Mouse (Mus musculus): ENCODE results near the gene Otop3. TPM values are rescaled to one million over a fixed set of nuclear protein-coding genes. Genes with fewer than 3 reads are reported as not detected.

The Otop3 gene
- 0.21 TPM in 1 of 2 replicates, not detected in the other for polyA plus RNA-seq (2014; fragmentation: Nextera tagmentation; extraction: Ambion mirVana)

- H3K27ac ChIP-seq (replicated peaks; ENCODE audit: low read depth, low read length) = no peak within 1 kb of the TSS
- H3K36me3 ChIP-seq (ENCODE audit: control insufficient read depth, insufficient read depth, low read length) = no peaks in the 10 kb centered on the region
- peak within 1 kb of the TSS; percentile 45 for H3K4me2 ChIP-seq (ENCODE audit: low read depth, low read length)
- no peak for ATAC-seq (ENCODE audit: low read depth)
- no peaks in the 10 kb centered on the region for H3K9me3 ChIP-seq (ENCODE audit: control insufficient read depth, low read length)
- H3K9ac ChIP-seq (ENCODE audit: low read depth, low read length) = no peak within 1 kb of the TSS
- no peak for DNase-seq (ENCODE audit: low spot score)
- H3K4me1 ChIP-seq (ENCODE audit: control insufficient read depth, insufficient read depth, low read length) = no peaks in the 10 kb centered on the region
- H3K4me3 ChIP-seq (ENCODE audit: low read depth, low read length) = no peak within 1 kb of the TSS
- H3K27me3 ChIP-seq (replicated peaks; ENCODE audit: control insufficient read depth, insufficient read depth, low read length) = peaks cover 50% of the 10 kb centered on the region
- 5% methylated on average over 26 of the region's 29 CpGs for WGBS
These were observed at the start of gene Otop3 for GRCm38 (mm10) chr11:115334531-115334930. Gene Otop3 (plus strand): TSS chr11:115334731.

- Histone ChIP-seq H3K36me3 (ENCODE audit: control insufficient read depth, insufficient read depth, low read length) (no peaks in the 10 kb centered on the region), H3K4me3 (ENCODE audit: low read depth, low read length) (no peak overlapping the region), H3K27me3 (replicated peaks; ENCODE audit: control insufficient read depth, insufficient read depth, low read length) (no peaks in the 10 kb centered on the region), H3K9ac (ENCODE audit: low read depth, low read length) (no peak overlapping the region), H3K27ac (replicated peaks; ENCODE audit: low read depth, low read length) (no peak overlapping the region), H3K9me3 (ENCODE audit: control insufficient read depth, low read length) (no peaks in the 10 kb centered on the region), H3K4me2 (ENCODE audit: low read depth, low read length) (no peak overlapping the region), H3K4me1 (ENCODE audit: control insufficient read depth, insufficient read depth, low read length) (no peaks in the 10 kb centered on the region)
- DNase-seq (ENCODE audit: low spot score) = no peak
- no peak for ATAC-seq (ENCODE audit: low read depth)
- WGBS = 56% methylated on average over 2 of the region's 4 CpGs
These were observed 49.2 kb upstream of the Otop3 start for GRCm38 (mm10) chr11:115285282-115285681.

GRCm38 (mm10) chr11:115286201-115286993 lies 48.1 kb upstream of the Otop3 start:
- Histone ChIP-seq H3K36me3 (ENCODE audit: control insufficient read depth, insufficient read depth, low read length) (no peaks in the 10 kb centered on the region), H3K4me2 (ENCODE audit: low read depth, low read length) (no peak overlapping the region), H3K4me1 (ENCODE audit: control insufficient read depth, insufficient read depth, low read length) (peaks cover under 1% of the 10 kb centered on the region), H3K27ac (replicated peaks; ENCODE audit: low read depth, low read length) (no peak overlapping the region), H3K9me3 (ENCODE audit: control insufficient read depth, low read length) (no peaks in the 10 kb centered on the region), H3K27me3 (replicated peaks; ENCODE audit: control insufficient read depth, insufficient read depth, low read length) (no peaks in the 10 kb centered on the region), H3K9ac (ENCODE audit: low read depth, low read length) (no peak overlapping the region), H3K4me3 (ENCODE audit: low read depth, low read length) (no peak overlapping the region)
- DNase-seq (ENCODE audit: low spot score) = no peak
- ATAC-seq (ENCODE audit: low read depth) = no peak
- 67% methylated on average over 19 of the region's 19 CpGs for WGBS

GRCm38 (mm10) chr11:115287386-115287785 lies 47.1 kb upstream of the Otop3 start:
- ATAC-seq (ENCODE audit: low read depth) (no peak), DNase-seq (ENCODE audit: low spot score) (no peak)
- no peak overlapping the region for H3K9ac ChIP-seq (ENCODE audit: low read depth, low read length)
- H3K4me1 ChIP-seq (ENCODE audit: control insufficient read depth, insufficient read depth, low read length) = peaks cover 3% of the 10 kb centered on the region
- H3K4me2 ChIP-seq (ENCODE audit: low read depth, low read length) = no peak overlapping the region
- H3K9me3 ChIP-seq (ENCODE audit: control insufficient read depth, low read length) = no peaks in the 10 kb centered on the region
- no peak overlapping the region for H3K4me3 ChIP-seq (ENCODE audit: low read depth, low read length)
- H3K27ac ChIP-seq (replicated peaks; ENCODE audit: low read depth, low read length) = no peak overlapping the region
- WGBS = 81% methylated on average over 5 of the region's 5 CpGs
- no peaks in the 10 kb centered on the region for H3K36me3 ChIP-seq (ENCODE audit: control insufficient read depth, insufficient read depth, low read length)
- H3K27me3 ChIP-seq (replicated peaks; ENCODE audit: control insufficient read depth, insufficient read depth, low read length) = no peaks in the 10 kb centered on the region

GRCm38 (mm10) chr11:115288305-115288704 lies 46.2 kb upstream of the Otop3 start:
- Histone ChIP-seq H3K4me2 (ENCODE audit: low read depth, low read length) (no peak overlapping the region), H3K27ac (replicated peaks; ENCODE audit: low read depth, low read length) (no peak overlapping the region), H3K9ac (ENCODE audit: low read depth, low read length) (no peak overlapping the region), H3K27me3 (replicated peaks; ENCODE audit: control insufficient read depth, insufficient read depth, low read length) (no peaks in the 10 kb centered on the region), H3K36me3 (ENCODE audit: control insufficient read depth, insufficient read depth, low read length) (no peaks in the 10 kb centered on the region), H3K9me3 (ENCODE audit: control insufficient read depth, low read length) (no peaks in the 10 kb centered on the region), H3K4me3 (ENCODE audit: low read depth, low read length) (no peak overlapping the region), H3K4me1 (ENCODE audit: control insufficient read depth, insufficient read depth, low read length) (peaks cover 3% of the 10 kb centered on the region)
- DNase-seq (ENCODE audit: low spot score) = no peak
- ATAC-seq (ENCODE audit: low read depth) = no peak
- WGBS = 88% methylated on average over 2 of the region's 2 CpGs

- H3K36me3 ChIP-seq (ENCODE audit: control insufficient read depth, insufficient read depth, low read length) = no peaks in the 10 kb centered on the region
- H3K4me1 ChIP-seq (ENCODE audit: control insufficient read depth, insufficient read depth, low read length) = peaks cover 3% of the 10 kb centered on the region
- H3K4me3 ChIP-seq (ENCODE audit: low read depth, low read length) = no peak overlapping the region
- ATAC-seq (ENCODE audit: low read depth) (no peak), DNase-seq (ENCODE audit: low spot score) (no peak)
- H3K27me3 ChIP-seq (replicated peaks; ENCODE audit: control insufficient read depth, insufficient read depth, low read length) = no peaks in the 10 kb centered on the region
- 77% methylated on average over 8 of the region's 8 CpGs for WGBS
- no peak overlapping the region for H3K4me2 ChIP-seq (ENCODE audit: low read depth, low read length)
- no peak overlapping the region for H3K9ac ChIP-seq (ENCODE audit: low read depth, low read length)
- H3K27ac ChIP-seq (replicated peaks; ENCODE audit: low read depth, low read length) = no peak overlapping the region
- no peaks in the 10 kb centered on the region for H3K9me3 ChIP-seq (ENCODE audit: control insufficient read depth, low read length)
These were observed 44.6 kb upstream of the Otop3 start for GRCm38 (mm10) chr11:115289885-115290284.

GRCm38 (mm10) chr11:115290314-115290713 lies 44.2 kb upstream of the Otop3 start:
- WGBS = 91% methylated on average over 1 of the region's 1 CpGs
- H3K27ac ChIP-seq (replicated peaks; ENCODE audit: low read depth, low read length) = no peak overlapping the region
- no peak for ATAC-seq (ENCODE audit: low read depth)

GRCm38 (mm10) chr11:115290919-115291318 lies 43.6 kb upstream of the Otop3 start:
- Histone ChIP-seq H3K4me2 (ENCODE audit: low read depth, low read length) (no peak overlapping the region), H3K4me3 (ENCODE audit: low read depth, low read length) (no peak overlapping the region), H3K36me3 (ENCODE audit: control insufficient read depth, insufficient read depth, low read length) (no peaks in the 10 kb centered on the region), H3K27ac (replicated peaks; ENCODE audit: low read depth, low read length) (no peak overlapping the region), H3K4me1 (ENCODE audit: control insufficient read depth, insufficient read depth, low read length) (peaks cover 3% of the 10 kb centered on the region), H3K27me3 (replicated peaks; ENCODE audit: control insufficient read depth, insufficient read depth, low read length) (0 out of 2 replicates have a peak, but pooled peaks cover under 1% of the 10 kb centered on the region), H3K9ac (ENCODE audit: low read depth, low read length) (no peak overlapping the region), H3K9me3 (ENCODE audit: control insufficient read depth, low read length) (no peaks in the 10 kb centered on the region)
- DNase-seq (ENCODE audit: low spot score) (peak; percentile 81), ATAC-seq (ENCODE audit: low read depth) (no peak)
- WGBS = 64% methylated on average over 6 of the region's 6 CpGs

More at GRCm38 (mm10) chr11:115290314-115290713, 44.2 kb upstream of the Otop3 start:
- Histone ChIP-seq H3K36me3 (ENCODE audit: control insufficient read depth, insufficient read depth, low read length) (no peaks in the 10 kb centered on the region), H3K9me3 (ENCODE audit: control insufficient read depth, low read length) (no peaks in the 10 kb centered on the region), H3K4me1 (ENCODE audit: control insufficient read depth, insufficient read depth, low read length) (peaks cover 3% of the 10 kb centered on the region), H3K4me2 (ENCODE audit: low read depth, low read length) (no peak overlapping the region), H3K4me3 (ENCODE audit: low read depth, low read length) (no peak overlapping the region), H3K27me3 (replicated peaks; ENCODE audit: control insufficient read depth, insufficient read depth, low read length) (no peaks in the 10 kb centered on the region), H3K9ac (ENCODE audit: low read depth, low read length) (no peak overlapping the region)
- no peak for DNase-seq (ENCODE audit: low spot score)

GRCm38 (mm10) chr11:115291503-115291902 lies 43.0 kb upstream of the Otop3 start:
- no peak overlapping the region for H3K4me3 ChIP-seq (ENCODE audit: low read depth, low read length)
- H3K27ac ChIP-seq (replicated peaks; ENCODE audit: low read depth, low read length) = no peak overlapping the region
- no peak overlapping the region for H3K4me2 ChIP-seq (ENCODE audit: low read depth, low read length)
- DNase-seq (ENCODE audit: low spot score) = no peak
- H3K36me3 ChIP-seq (ENCODE audit: control insufficient read depth, insufficient read depth, low read length) = no peaks in the 10 kb centered on the region
- H3K9ac ChIP-seq (ENCODE audit: low read depth, low read length) = no peak overlapping the region
- no peak for ATAC-seq (ENCODE audit: low read depth)
- peaks cover 3% of the 10 kb centered on the region for H3K4me1 ChIP-seq (ENCODE audit: control insufficient read depth, insufficient read depth, low read length)
- no peaks in the 10 kb centered on the region for H3K9me3 ChIP-seq (ENCODE audit: control insufficient read depth, low read length)
- H3K27me3 ChIP-seq (replicated peaks; ENCODE audit: control insufficient read depth, insufficient read depth, low read length) = peaks cover 6% of the 10 kb centered on the region; the same call in 1 of the 2 replicates
- WGBS = 73% methylated on average over 10 of the region's 10 CpGs
